Mouse (Mus musculus) right cerebral cortex, adult 18-20 months (tissue): ENCODE data around the gene Pde6d.
"Not testable (repeated sequence)": the region's sequence is repeated elsewhere in the genome, so short reads cannot be mapped to it uniquely, and the experiment has no call there.

Source experiments
- DNase-seq: peaks from one replicate; pipeline ENCODE4 v3.0.0; 2022; ENCODE audit warnings: mixed read lengths

Gene Pde6d

GRCm38 (mm10) chr1:86525499-86526115 is 56.8 kb downstream of the Pde6d start:
- no peak for DNase-seq

GRCm38 (mm10) chr1:86524619-86525498 is 57.6 kb downstream of the Pde6d start:
- DNase-seq, result peak; percentile 99

- no peak for DNase-seq
Observed at GRCm38 (mm10) chr1:86523776-86524618, 58.4 kb downstream of the Pde6d start.

- DNase-seq, result no peak
Observed at GRCm38 (mm10) chr1:86522286-86522871, 60.0 kb downstream of the Pde6d start.

- no peak for DNase-seq
Observed at GRCm38 (mm10) chr1:86520361-86520760, 62.1 kb downstream of the Pde6d start.

GRCm38 (mm10) chr1:86517076-86517475 is 65.4 kb downstream of the Pde6d start:
- DNase-seq, result no peak

GRCm38 (mm10) chr1:86515715-86516410 is 66.6 kb downstream of the Pde6d start:
- no peak for DNase-seq

GRCm38 (mm10) chr1:86513031-86513430 is 69.4 kb downstream of the Pde6d start:
- not testable (repeated sequence) for DNase-seq

- DNase-seq, result no peak
Observed at GRCm38 (mm10) chr1:86512154-86512720, 70.2 kb downstream of the Pde6d start.

GRCm38 (mm10) chr1:86510676-86511441 is 71.6 kb downstream of the Pde6d start:
- DNase-seq, result no peak

GRCm38 (mm10) chr1:86510266-86510665 is 72.2 kb downstream of the Pde6d start:
- DNase-seq, result no peak

- DNase-seq, result peak; percentile 81
Observed at GRCm38 (mm10) chr1:86509410-86509809, 73.0 kb downstream of the Pde6d start.

- DNase-seq, result peak; percentile 51
Observed at GRCm38 (mm10) chr1:86507866-86508265, 74.6 kb downstream of the Pde6d start.

- no peak for DNase-seq
Observed at GRCm38 (mm10) chr1:86506420-86506819, 76.0 kb downstream of the Pde6d start.

- peak; percentile 40 for DNase-seq
Observed at GRCm38 (mm10) chr1:86505461-86505860, 77.0 kb downstream of the Pde6d start.

- no peak for DNase-seq
Observed at GRCm38 (mm10) chr1:86504697-86505421, 77.6 kb downstream of the Pde6d start.

GRCm38 (mm10) chr1:86503906-86504696 is 78.3 kb downstream of the Pde6d start:
- DNase-seq, result peak; percentile 96

GRCm38 (mm10) chr1:86503165-86503747 is 79.2 kb downstream of the Pde6d start:
- DNase-seq, result no peak
